Mouse (Mus musculus) right cerebral cortex, postnatal 4 days (tissue): Measurements from ENCODE around the gene Hnrnpul2.
A peak's percentile ranks its signal among the peaks of the same experiment; 100 is the strongest.
"Not testable (repeated sequence)": the region's sequence is repeated elsewhere in the genome, so short reads cannot be mapped to it uniquely, and the experiment has no call there.

Experiments
- DNase-seq: peaks from one replicate; pipeline ENCODE4 v3.0.0-alpha.2; 2022

Gene Hnrnpul2

GRCm38 (mm10) chr19:8853117-8853516 is 33.3 kb downstream of the Hnrnpul2 start:
- DNase-seq: no peak

GRCm38 (mm10) chr19:8857689-8858088 is 37.9 kb downstream of the Hnrnpul2 start:
- DNase-seq: peak; percentile 55

GRCm38 (mm10) chr19:8859018-8859417 is 39.2 kb downstream of the Hnrnpul2 start:
- no peak for DNase-seq

- DNase-seq: no peak
Observed at GRCm38 (mm10) chr19:8864265-8864664, 44.5 kb downstream of the Hnrnpul2 start.

GRCm38 (mm10) chr19:8870381-8870780 is 50.6 kb downstream of the Hnrnpul2 start:
- not testable (repeated sequence) for DNase-seq

GRCm38 (mm10) chr19:8870838-8871237 is 51.0 kb downstream of the Hnrnpul2 start:
- DNase-seq: no peak

GRCm38 (mm10) chr19:8871267-8872186 is 51.7 kb downstream of the Hnrnpul2 start, which contains the start of gene Ubxn1:
Ubxn1 (plus strand) TSS chr19:8871496.
- DNase-seq: peak; percentile 92

GRCm38 (mm10) chr19:8872266-8872840 is 52.5 kb downstream of the Hnrnpul2 start:
- no peak for DNase-seq

GRCm38 (mm10) chr19:8875031-8875430 is 55.2 kb downstream of the Hnrnpul2 start:
- DNase-seq: no peak

GRCm38 (mm10) chr19:8880311-8881033 is 60.7 kb downstream of the Hnrnpul2 start, which contains the start of gene Uqcc3:
Uqcc3 (minus strand) TSS chr19:8880923.
- DNase-seq: peak; percentile 81

GRCm38 (mm10) chr19:8881034-8881392 is 61.2 kb downstream of the Hnrnpul2 start:
- no peak for DNase-seq

- DNase-seq: no peak
Observed at GRCm38 (mm10) chr19:8883616-8884015, 63.8 kb downstream of the Hnrnpul2 start, which contains the start of the genes Lbhd1 and Gm49403. Lbhd1 (plus strand) TSS chr19:8883732. Gm49403 (plus strand) TSS chr19:8883930.
